Mouse (Mus musculus): Measurements from ENCODE around the gene Mrps2. TPM values are rescaled to one million over a fixed set of nuclear protein-coding genes. Genes with fewer than 3 reads are reported as not detected.
"Not testable (repeated sequence)": the region's sequence is repeated elsewhere in the genome, so short reads cannot be mapped to it uniquely, and the experiment has no call there.

Gene Mrps2
- polyA plus RNA-seq, 1 experiment from 2014 or later: 49.6 TPM

DNA sequence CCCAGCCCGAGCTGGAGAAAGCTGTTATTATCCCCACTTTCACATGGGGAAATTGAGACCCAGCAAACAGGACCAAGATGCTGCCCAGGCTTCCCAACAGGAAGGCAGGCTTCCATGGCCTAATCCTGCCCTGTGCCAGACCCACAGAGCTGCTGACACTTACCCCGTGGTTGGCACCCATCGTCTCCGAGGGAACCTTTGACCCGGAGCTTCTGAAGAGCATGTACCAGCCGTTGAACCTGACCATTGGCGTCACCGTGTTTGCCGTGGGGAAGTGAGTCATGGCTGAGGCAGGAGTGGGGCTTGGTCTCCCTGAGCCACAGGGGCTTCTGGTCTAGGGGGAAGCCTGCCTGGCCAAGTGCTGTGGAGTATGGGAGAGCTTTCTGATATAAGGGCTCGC, 35.1 kb downstream of the Mrps2 start:
- no peak overlapping the region for H3K27ac ChIP-seq (ENCODE audit: poor library complexity, severe bottlenecking)
- ATAC-seq (ENCODE audit: insufficient number of reproducible peaks, low FRiP score): no peak
- WGBS: 80% methylated on average over 10 of the region's 10 CpGs
- H3K9ac ChIP-seq: no peak overlapping the region
- no peaks in the 10 kb centered on the region; the same call in 1 of the 2 replicates for H3K27me3 ChIP-seq (replicated peaks)
- no peak overlapping the region for H3K4me3 ChIP-seq
- no peaks in the 10 kb centered on the region for H3K4me1 ChIP-seq (replicated peaks)
- no peaks in the 10 kb centered on the region for H3K36me3 ChIP-seq
- no peaks in the 10 kb centered on the region for H3K9me3 ChIP-seq (replicated peaks)
- no peak overlapping the region for H3K4me2 ChIP-seq

DNA sequence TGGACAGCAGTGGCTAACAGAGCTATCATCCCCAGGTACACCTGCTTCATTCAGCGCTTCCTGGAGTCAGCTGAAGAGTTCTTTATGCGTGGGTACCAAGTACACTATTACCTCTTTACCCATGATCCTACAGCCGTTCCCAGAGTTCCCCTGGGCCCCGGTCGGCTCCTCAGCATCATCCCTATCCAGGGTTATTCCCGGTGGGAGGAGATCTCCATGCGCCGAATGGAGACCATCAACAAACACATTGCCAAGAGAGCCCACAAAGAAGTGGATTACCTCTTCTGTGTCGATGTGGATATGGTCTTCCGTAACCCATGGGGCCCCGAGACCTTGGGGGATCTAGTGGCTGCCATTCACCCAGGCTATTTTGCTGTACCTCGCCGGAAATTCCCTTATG, 36.8 kb downstream of the Mrps2 start:
- Histone ChIP-seq H3K27me3 (replicated peaks) (peaks cover 2% of the 10 kb centered on the region; the same call in 1 of the 2 replicates), H3K36me3 (no peaks in the 10 kb centered on the region), H3K4me3 (no peak overlapping the region), H3K4me2 (no peak overlapping the region), H3K4me1 (replicated peaks) (no peaks in the 10 kb centered on the region), H3K27ac (ENCODE audit: poor library complexity, severe bottlenecking) (no peak overlapping the region), H3K9me3 (replicated peaks) (no peaks in the 10 kb centered on the region), H3K9ac (no peak overlapping the region)
- ATAC-seq (ENCODE audit: insufficient number of reproducible peaks, low FRiP score): no peak
- WGBS: 84% methylated on average over 13 of the region's 13 CpGs

DNA sequence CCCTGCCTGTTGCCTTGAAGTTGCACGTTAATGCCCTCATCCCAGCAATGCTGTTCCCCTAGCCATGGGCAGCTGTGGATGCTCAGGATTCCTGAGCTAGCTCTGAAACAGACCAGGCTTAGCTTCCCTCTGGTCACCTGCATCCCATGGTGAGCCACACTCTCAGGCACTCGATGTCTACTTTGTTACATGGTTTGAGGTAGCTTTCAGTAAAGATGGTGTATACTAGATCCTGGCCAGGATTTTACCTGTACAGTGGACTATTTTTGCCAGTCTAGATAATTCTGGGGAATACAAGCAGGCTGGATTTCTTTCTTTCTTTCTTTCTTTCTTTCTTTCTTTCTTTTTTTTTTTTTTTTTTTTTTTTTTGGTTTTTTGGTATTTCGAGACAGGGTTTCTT, 37.9 kb downstream of the Mrps2 start, which contains the start of gene Gm10134:
TSS of gene Gm10134 (plus strand) at position 301 of the 400 bp plus-strand sequence.
- peaks cover 6% of the 10 kb centered on the region; the same call in 1 of the 2 replicates for H3K27me3 ChIP-seq (replicated peaks)
- H3K27ac ChIP-seq (ENCODE audit: poor library complexity, severe bottlenecking): no peak within 1 kb of the TSS
- ATAC-seq (ENCODE audit: insufficient number of reproducible peaks, low FRiP score): no peak
- no peaks in the 10 kb centered on the region for H3K9me3 ChIP-seq (replicated peaks)
- H3K36me3 ChIP-seq: no peaks in the 10 kb centered on the region
- H3K4me1 ChIP-seq (replicated peaks): no peaks in the 10 kb centered on the region
- no peak within 1 kb of the TSS for H3K9ac ChIP-seq
- 59% methylated on average over 3 of the region's 3 CpGs for WGBS
- no peak within 1 kb of the TSS for H3K4me2 ChIP-seq
- no peak within 1 kb of the TSS for H3K4me3 ChIP-seq

DNA sequence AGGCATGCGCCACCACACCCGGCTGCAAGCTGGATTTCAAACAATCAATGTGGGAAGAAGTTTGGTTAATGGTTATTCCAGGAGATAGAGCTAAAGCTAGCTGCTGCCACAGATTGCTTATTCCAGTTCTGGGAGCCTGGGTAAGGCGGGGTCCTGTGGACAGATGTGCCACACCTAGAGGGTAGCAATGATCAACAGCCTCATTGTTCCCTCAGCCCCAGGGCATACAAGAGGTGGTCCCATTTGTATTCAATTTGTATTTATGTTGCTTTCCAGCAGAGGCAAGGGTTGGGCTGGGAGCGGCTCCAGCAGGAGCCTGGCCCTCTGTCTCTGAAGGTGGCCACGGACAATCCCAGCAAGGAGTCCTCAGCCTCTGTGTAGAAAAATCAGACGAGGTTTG, 38.4 kb downstream of the Mrps2 start:
- 78% methylated on average over 6 of the region's 6 CpGs for WGBS
- H3K9me3 ChIP-seq (replicated peaks): no peaks in the 10 kb centered on the region

DNA sequence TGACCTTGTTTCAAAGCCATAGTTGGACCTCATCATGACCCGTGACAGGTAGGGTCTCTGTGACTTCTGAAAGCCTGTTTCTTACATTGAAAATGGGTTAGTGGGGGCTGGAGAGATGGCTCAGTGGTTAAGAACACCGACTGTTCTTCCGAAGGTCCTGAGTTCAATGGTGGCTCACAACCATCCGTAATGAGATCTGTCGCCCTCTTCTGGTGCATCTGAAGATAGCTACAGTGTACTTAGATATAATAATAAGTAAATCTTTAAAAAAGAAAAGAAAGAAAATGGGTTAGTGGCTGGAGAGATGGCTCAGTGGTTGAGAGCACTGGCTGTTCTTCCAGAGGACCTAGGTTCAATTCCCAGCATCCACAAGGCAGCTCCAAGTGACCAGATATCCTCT, 43.7 kb downstream of the Mrps2 start:
- not testable (repeated sequence) for ATAC-seq (ENCODE audit: insufficient number of reproducible peaks, low FRiP score); H3K9ac ChIP-seq; H3K4me3 ChIP-seq; H3K27ac ChIP-seq (ENCODE audit: poor library complexity, severe bottlenecking); H3K36me3 ChIP-seq; H3K4me2 ChIP-seq; H3K9me3 ChIP-seq (replicated peaks)
- 46% methylated on average over 5 of the region's 5 CpGs for WGBS
- H3K4me1 ChIP-seq (replicated peaks): peaks cover 15% of the 10 kb centered on the region
- peaks cover 16% of the 10 kb centered on the region; the same call in 1 of the 2 replicates for H3K27me3 ChIP-seq (replicated peaks)

More for the DNA sequence above, 38.4 kb downstream of the Mrps2 start:
- no peak overlapping the region for H3K27ac ChIP-seq (ENCODE audit: poor library complexity, severe bottlenecking)
- no peaks in the 10 kb centered on the region for H3K4me1 ChIP-seq (replicated peaks)
- H3K4me2 ChIP-seq: no peak overlapping the region
- peaks cover 9% of the 10 kb centered on the region; the same call in 1 of the 2 replicates for H3K27me3 ChIP-seq (replicated peaks)
- H3K9ac ChIP-seq: no peak overlapping the region
- no peak for ATAC-seq (ENCODE audit: insufficient number of reproducible peaks, low FRiP score)
- no peaks in the 10 kb centered on the region for H3K36me3 ChIP-seq
- H3K4me3 ChIP-seq: no peak overlapping the region

DNA sequence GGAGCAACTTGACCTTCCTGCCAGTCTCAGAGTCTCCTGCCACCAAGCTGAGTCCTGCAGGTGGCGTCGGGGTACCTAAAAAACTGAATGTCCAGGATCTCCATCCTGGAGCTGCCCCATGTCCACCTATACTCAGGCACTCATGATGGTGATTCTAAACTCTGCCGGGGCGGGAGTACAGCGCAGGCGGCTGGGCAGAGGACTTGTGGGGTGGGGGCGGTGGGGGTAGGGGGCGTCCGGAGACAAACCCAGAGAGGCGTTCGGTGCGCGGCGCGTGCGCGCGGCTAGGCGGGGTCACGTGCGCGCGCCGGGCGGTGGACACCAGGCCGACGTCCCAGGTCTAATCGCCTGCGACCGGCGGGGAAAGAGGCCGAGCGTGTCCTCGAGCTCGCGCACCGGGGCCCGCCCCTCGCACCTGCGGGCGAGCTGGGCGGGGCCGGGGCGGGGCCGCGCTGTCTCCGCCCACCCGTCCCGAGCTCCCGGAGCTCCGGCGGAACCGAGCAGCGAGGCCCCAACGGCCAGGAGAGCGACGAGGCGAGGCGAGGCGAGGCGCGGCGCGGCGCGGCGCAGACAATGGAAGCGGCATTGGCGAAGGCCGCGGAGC, 45.0 kb downstream of the Mrps2 start, which contains the start of gene Ralgds:
TSS of gene Ralgds (plus strand) at position 328 of the 604 bp plus-strand sequence.
- ATAC-seq (ENCODE audit: insufficient number of reproducible peaks, low FRiP score): peak; percentile 84
- Histone ChIP-seq H3K9me3 (replicated peaks) (no peaks in the 10 kb centered on the region), H3K4me1 (replicated peaks) (peaks cover 19% of the 10 kb centered on the region), H3K4me3 (peak within 1 kb of the TSS; percentile 63), H3K36me3 (no peaks in the 10 kb centered on the region), H3K27ac (ENCODE audit: poor library complexity, severe bottlenecking) (no peak within 1 kb of the TSS), H3K4me2 (peak within 1 kb of the TSS; percentile 97), H3K9ac (peak within 1 kb of the TSS; percentile 85), H3K27me3 (replicated peaks) (peaks cover 16% of the 10 kb centered on the region; the same call in 1 of the 2 replicates)
- under 1% methylated on average over 59 of the region's 71 CpGs for WGBS

DNA sequence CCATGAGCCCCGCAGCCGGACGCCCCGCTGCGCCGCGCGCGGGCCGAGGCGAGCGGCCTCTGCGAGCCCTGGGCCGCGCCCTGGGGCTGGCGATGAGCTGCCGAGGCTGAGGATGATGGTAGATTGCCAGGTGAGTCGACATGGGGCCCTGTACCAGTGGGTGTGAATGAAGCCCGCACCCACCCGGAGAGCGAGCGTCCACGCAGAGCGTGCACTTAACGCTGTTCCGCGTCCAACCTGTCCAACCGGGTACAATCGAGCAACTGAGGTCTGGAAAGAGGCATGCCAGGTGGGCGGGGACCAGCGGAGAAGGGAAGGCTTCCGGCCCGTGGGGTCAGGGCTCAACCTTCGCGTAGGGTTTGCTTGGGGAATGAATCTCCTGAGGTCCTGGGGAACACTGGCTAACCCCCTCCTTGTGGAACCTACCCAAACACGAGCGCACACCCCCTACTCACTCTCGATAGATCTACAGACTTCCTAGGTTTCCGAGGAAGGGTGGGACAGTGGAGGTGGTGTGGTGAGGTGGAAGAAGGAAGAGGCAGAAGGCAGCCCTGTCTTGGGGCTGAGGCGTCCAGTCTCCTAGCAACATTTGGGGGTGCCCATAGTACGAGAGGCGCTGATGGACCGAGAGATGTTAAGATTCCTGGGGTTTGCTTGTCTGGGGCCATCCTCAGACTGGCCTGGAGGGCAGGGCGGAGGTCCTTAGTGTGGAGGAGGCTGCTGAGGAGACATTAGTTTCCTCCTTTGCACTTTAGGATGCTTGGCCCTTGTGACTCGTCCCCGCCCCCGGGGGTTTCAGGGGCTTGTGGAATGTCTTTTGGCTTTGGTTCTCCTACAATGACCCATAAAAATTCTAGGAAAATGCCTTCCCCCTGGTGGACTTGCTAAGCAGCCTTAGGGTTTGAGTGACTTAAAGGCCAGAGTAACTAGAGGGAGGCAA, 45.8 kb downstream of the Mrps2 start:
- WGBS: 7% methylated on average over 47 of the region's 47 CpGs
- H3K4me2 ChIP-seq: peak overlapping the region; percentile 97
- no peaks in the 10 kb centered on the region for H3K9me3 ChIP-seq (replicated peaks)
- peak; percentile 26; the same call in 1 of the 2 replicates for ATAC-seq (ENCODE audit: insufficient number of reproducible peaks, low FRiP score)
- peaks cover 16% of the 10 kb centered on the region; the same call in 1 of the 2 replicates for H3K27me3 ChIP-seq (replicated peaks)
- peak overlapping the region; percentile 85 for H3K9ac ChIP-seq
- H3K27ac ChIP-seq (ENCODE audit: poor library complexity, severe bottlenecking): no peak overlapping the region
- H3K4me3 ChIP-seq: peak overlapping the region; percentile 63
- H3K4me1 ChIP-seq (replicated peaks): peaks cover 19% of the 10 kb centered on the region
- no peaks in the 10 kb centered on the region for H3K36me3 ChIP-seq

DNA sequence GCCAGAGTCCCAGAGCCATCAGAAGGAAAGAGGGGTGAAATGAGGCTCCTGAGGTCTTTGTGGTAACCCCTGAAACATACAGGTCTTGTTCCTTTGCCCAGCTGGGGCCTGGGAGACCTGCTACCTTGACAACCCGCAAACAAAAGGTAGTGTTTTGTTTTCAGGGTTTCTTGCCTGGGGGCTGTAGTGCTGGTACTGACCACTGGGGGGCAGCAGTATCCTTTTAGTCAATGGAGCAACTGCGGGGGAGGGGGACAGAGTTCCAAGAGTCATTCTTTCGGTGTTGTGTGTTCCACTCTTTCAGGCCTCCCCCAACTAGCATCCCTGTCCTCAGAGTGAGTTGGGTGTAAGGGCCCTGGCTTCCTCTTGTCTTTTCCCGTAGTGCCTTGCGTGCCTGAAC, 46.6 kb downstream of the Mrps2 start:
- no peak for ATAC-seq (ENCODE audit: insufficient number of reproducible peaks, low FRiP score)
- WGBS: 11% methylated on average over 5 of the region's 5 CpGs
- Histone ChIP-seq H3K9me3 (replicated peaks) (no peaks in the 10 kb centered on the region), H3K4me1 (replicated peaks) (peaks cover 19% of the 10 kb centered on the region), H3K4me3 (peak overlapping the region; percentile 63; the same call in 1 of the 2 replicates), H3K9ac (peak overlapping the region; percentile 36; the same call in 1 of the 2 replicates), H3K27ac (ENCODE audit: poor library complexity, severe bottlenecking) (no peak overlapping the region), H3K27me3 (replicated peaks) (peaks cover 15% of the 10 kb centered on the region; the same call in 1 of the 2 replicates), H3K36me3 (no peaks in the 10 kb centered on the region), H3K4me2 (peak overlapping the region; percentile 97)

DNA sequence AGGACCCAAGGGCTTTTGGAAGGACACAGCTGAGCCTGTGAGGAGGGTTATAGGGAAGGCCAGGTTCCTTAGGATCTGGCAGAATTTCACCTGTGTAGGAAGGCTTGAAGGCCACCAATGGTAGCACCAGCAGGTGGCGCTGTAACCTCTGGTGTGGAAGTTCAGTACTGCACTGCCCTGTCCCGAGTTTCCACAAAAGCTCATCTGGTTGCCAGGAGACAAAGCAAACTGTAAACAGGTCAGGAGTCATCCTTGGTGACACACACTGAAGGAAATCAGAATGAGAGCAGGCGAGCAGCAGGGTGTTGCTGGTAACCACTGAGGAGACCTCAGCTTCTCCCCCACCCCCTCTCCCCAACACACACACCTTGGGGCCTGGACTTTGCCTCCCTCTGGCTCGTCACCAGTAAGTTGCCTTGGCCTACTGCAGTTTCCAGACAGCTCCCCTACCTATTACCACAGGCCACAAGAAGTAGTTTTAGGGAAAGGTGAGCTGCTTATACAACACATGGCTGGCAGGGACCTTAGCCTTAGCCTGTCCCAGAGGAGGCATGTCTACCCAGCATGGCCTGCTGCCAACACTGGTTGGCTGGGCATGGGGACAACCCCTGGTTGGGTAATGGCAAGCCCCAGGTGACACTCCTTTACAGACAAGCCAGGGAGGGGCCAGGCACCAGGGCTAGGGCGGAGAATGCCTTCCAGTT, 49.5 kb downstream of the Mrps2 start:
- Histone ChIP-seq H3K36me3 (no peaks in the 10 kb centered on the region), H3K27ac (ENCODE audit: poor library complexity, severe bottlenecking) (no peak overlapping the region), H3K4me1 (replicated peaks) (peaks cover 19% of the 10 kb centered on the region), H3K27me3 (replicated peaks) (peaks cover 3% of the 10 kb centered on the region; the same call in 1 of the 2 replicates), H3K4me2 (no peak overlapping the region), H3K9ac (no peak overlapping the region), H3K4me3 (no peak overlapping the region), H3K9me3 (replicated peaks) (no peaks in the 10 kb centered on the region)
- 40% methylated on average over 5 of the region's 5 CpGs for WGBS
- peak; percentile 38; the same call in 1 of the 2 replicates for ATAC-seq (ENCODE audit: insufficient number of reproducible peaks, low FRiP score)

DNA sequence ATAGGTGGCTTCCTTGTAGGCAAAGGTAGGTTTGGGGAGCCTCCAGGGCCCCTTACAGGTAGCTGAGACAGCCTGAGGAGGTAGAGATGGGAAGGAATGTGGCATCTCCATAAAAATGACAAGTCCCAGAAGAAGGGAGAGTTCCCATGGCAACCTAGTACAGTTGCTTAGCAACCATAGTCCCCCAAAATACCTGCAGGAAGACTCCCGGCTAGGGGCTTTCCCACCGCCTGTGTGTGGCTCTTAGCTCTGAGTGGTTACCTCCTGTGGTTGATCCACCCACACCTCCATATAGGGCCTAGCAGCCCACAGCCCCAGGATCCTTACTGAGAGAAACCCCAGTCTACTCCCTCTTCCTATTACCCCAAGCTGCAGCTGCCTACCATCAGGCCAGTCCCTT, 50.4 kb downstream of the Mrps2 start:
- Histone ChIP-seq H3K4me2 (no peak overlapping the region), H3K36me3 (no peaks in the 10 kb centered on the region), H3K4me1 (replicated peaks) (peaks cover 19% of the 10 kb centered on the region), H3K9ac (no peak overlapping the region), H3K9me3 (replicated peaks) (no peaks in the 10 kb centered on the region), H3K4me3 (no peak overlapping the region), H3K27ac (ENCODE audit: poor library complexity, severe bottlenecking) (no peak overlapping the region), H3K27me3 (replicated peaks) (no peaks in the 10 kb centered on the region)
- WGBS: 65% methylated on average over 2 of the region's 2 CpGs
- ATAC-seq (ENCODE audit: insufficient number of reproducible peaks, low FRiP score): no peak
